Mouse (Mus musculus): Measurements from ENCODE around the gene Cnp. TPM values are rescaled to one million over a fixed set of nuclear protein-coding genes. Genes with fewer than 3 reads are reported as not detected.

Gene Cnp
- polyA plus RNA-seq, 1 experiment from 2014 or later, result 61.3 TPM

GRCm38 (mm10) chr11:100536466-100536865 lies 38.2 kb upstream of the Cnp start:
- H3K4me3 ChIP-seq, result no peak overlapping the region
- H3K36me3 ChIP-seq, result no peaks in the 10 kb centered on the region
- ATAC-seq (ENCODE audit: low FRiP score, low read depth), result no peak
- no peak overlapping the region for H3K27ac ChIP-seq (replicated peaks)
- H3K9ac ChIP-seq, result no peak overlapping the region
- no peaks in the 10 kb centered on the region for H3K27me3 ChIP-seq
- H3K4me1 ChIP-seq (replicated peaks), result no peaks in the 10 kb centered on the region
- no peak overlapping the region for H3K4me2 ChIP-seq
- no peaks in the 10 kb centered on the region for H3K9me3 ChIP-seq

GRCm38 (mm10) chr11:100540966-100541365 lies 33.7 kb upstream of the Cnp start:
- H3K27me3 ChIP-seq, result no peaks in the 10 kb centered on the region
- no peak overlapping the region for H3K27ac ChIP-seq (replicated peaks)
- H3K36me3 ChIP-seq, result no peaks in the 10 kb centered on the region
- no peak overlapping the region for H3K9ac ChIP-seq
- no peak overlapping the region for H3K4me2 ChIP-seq
- no peak overlapping the region for H3K4me3 ChIP-seq
- H3K9me3 ChIP-seq, result no peaks in the 10 kb centered on the region
- peaks cover 10% of the 10 kb centered on the region for H3K4me1 ChIP-seq (replicated peaks)
- WGBS, result 58% methylated on average over 6 of the region's 6 CpGs
- no peak for ATAC-seq (ENCODE audit: low FRiP score, low read depth)

- Histone ChIP-seq H3K9ac (no peak overlapping the region), H3K4me1 (replicated peaks) (peaks cover 11% of the 10 kb centered on the region), H3K4me2 (no peak overlapping the region), H3K27ac (replicated peaks) (no peak overlapping the region), H3K27me3 (no peaks in the 10 kb centered on the region), H3K4me3 (no peak overlapping the region), H3K36me3 (no peaks in the 10 kb centered on the region), H3K9me3 (no peaks in the 10 kb centered on the region)
- 89% methylated on average over 2 of the region's 2 CpGs for WGBS
- ATAC-seq (ENCODE audit: low FRiP score, low read depth), result no peak
These were observed 33.1 kb upstream of the Cnp start for GRCm38 (mm10) chr11:100541577-100541976.

GRCm38 (mm10) chr11:100544832-100545745 lies 29.6 kb upstream of the Cnp start, which contains the start of gene Ttc25:
TSS of gene Ttc25 (plus strand) at chr11:100545607.
- no peaks in the 10 kb centered on the region for H3K9me3 ChIP-seq
- peak within 1 kb of the TSS; percentile 45 for H3K4me3 ChIP-seq
- H3K27me3 ChIP-seq, result no peaks in the 10 kb centered on the region
- peak within 1 kb of the TSS; percentile 43 for H3K9ac ChIP-seq
- peak within 1 kb of the TSS; percentile 71 for H3K27ac ChIP-seq (replicated peaks)
- H3K4me2 ChIP-seq, result peak within 1 kb of the TSS; percentile 72
- peaks cover 11% of the 10 kb centered on the region for H3K4me1 ChIP-seq (replicated peaks)
- H3K36me3 ChIP-seq, result no peaks in the 10 kb centered on the region
- WGBS, result 3% methylated on average over 28 of the region's 28 CpGs
- peak; percentile 94 for ATAC-seq (ENCODE audit: low FRiP score, low read depth)

- peak overlapping the region; percentile 71 for H3K27ac ChIP-seq (replicated peaks)
- WGBS, result 25% methylated on average over 7 of the region's 7 CpGs
- no peaks in the 10 kb centered on the region for H3K9me3 ChIP-seq
- peak overlapping the region; percentile 45 for H3K4me3 ChIP-seq
- ATAC-seq (ENCODE audit: low FRiP score, low read depth), result peak; percentile 63
- H3K9ac ChIP-seq, result peak overlapping the region; percentile 43
- no peaks in the 10 kb centered on the region for H3K36me3 ChIP-seq
- peaks cover 11% of the 10 kb centered on the region for H3K4me1 ChIP-seq (replicated peaks)
- H3K4me2 ChIP-seq, result peak overlapping the region; percentile 72
- no peaks in the 10 kb centered on the region for H3K27me3 ChIP-seq
These were observed 29.0 kb upstream of the Cnp start for GRCm38 (mm10) chr11:100545746-100546085.

GRCm38 (mm10) chr11:100546955-100547354 lies 27.7 kb upstream of the Cnp start:
- Histone ChIP-seq H3K27me3 (no peaks in the 10 kb centered on the region), H3K4me2 (no peak overlapping the region), H3K9ac (no peak overlapping the region), H3K4me1 (replicated peaks) (peaks cover 11% of the 10 kb centered on the region), H3K9me3 (no peaks in the 10 kb centered on the region), H3K36me3 (no peaks in the 10 kb centered on the region), H3K4me3 (no peak overlapping the region), H3K27ac (replicated peaks) (no peak overlapping the region)
- 93% methylated on average over 6 of the region's 6 CpGs for WGBS
- ATAC-seq (ENCODE audit: low FRiP score, low read depth), result no peak

- no peak overlapping the region for H3K4me2 ChIP-seq
- H3K4me3 ChIP-seq, result no peak overlapping the region
- no peaks in the 10 kb centered on the region for H3K9me3 ChIP-seq
- H3K36me3 ChIP-seq, result no peaks in the 10 kb centered on the region
- no peak overlapping the region for H3K27ac ChIP-seq (replicated peaks)
- ATAC-seq (ENCODE audit: low FRiP score, low read depth), result no peak
- no peak overlapping the region for H3K9ac ChIP-seq
- H3K4me1 ChIP-seq (replicated peaks), result peaks cover 11% of the 10 kb centered on the region
- 80% methylated on average over 6 of the region's 6 CpGs for WGBS
- no peaks in the 10 kb centered on the region for H3K27me3 ChIP-seq
These were observed 26.6 kb upstream of the Cnp start for GRCm38 (mm10) chr11:100548141-100548540.

- no peak for ATAC-seq (ENCODE audit: low FRiP score, low read depth)
- no peak overlapping the region for H3K27ac ChIP-seq (replicated peaks)
- H3K36me3 ChIP-seq, result no peaks in the 10 kb centered on the region
- H3K4me3 ChIP-seq, result no peak overlapping the region
- H3K9me3 ChIP-seq, result no peaks in the 10 kb centered on the region
- no peak overlapping the region for H3K4me2 ChIP-seq
- H3K9ac ChIP-seq, result no peak overlapping the region
- no peaks in the 10 kb centered on the region for H3K27me3 ChIP-seq
- WGBS, result 90% methylated on average over 8 of the region's 8 CpGs
- H3K4me1 ChIP-seq (replicated peaks), result peaks cover 11% of the 10 kb centered on the region
These were observed 25.2 kb upstream of the Cnp start for GRCm38 (mm10) chr11:100549466-100549865.

GRCm38 (mm10) chr11:100550101-100550500 lies 24.6 kb upstream of the Cnp start:
- ATAC-seq (ENCODE audit: low FRiP score, low read depth), result no peak
- H3K36me3 ChIP-seq, result no peaks in the 10 kb centered on the region
- no peak overlapping the region for H3K4me2 ChIP-seq
- WGBS, result 80% methylated on average over 6 of the region's 6 CpGs
- no peak overlapping the region for H3K4me3 ChIP-seq
- no peak overlapping the region for H3K27ac ChIP-seq (replicated peaks)
- no peaks in the 10 kb centered on the region for H3K27me3 ChIP-seq
- H3K9me3 ChIP-seq, result no peaks in the 10 kb centered on the region
- H3K4me1 ChIP-seq (replicated peaks), result peaks cover 8% of the 10 kb centered on the region
- H3K9ac ChIP-seq, result no peak overlapping the region

- no peak overlapping the region for H3K4me3 ChIP-seq
- no peak overlapping the region for H3K9ac ChIP-seq
- no peaks in the 10 kb centered on the region for H3K27me3 ChIP-seq
- no peaks in the 10 kb centered on the region for H3K9me3 ChIP-seq
- no peak for ATAC-seq (ENCODE audit: low FRiP score, low read depth)
- no peak overlapping the region for H3K27ac ChIP-seq (replicated peaks)
- no peak overlapping the region for H3K4me2 ChIP-seq
- no peaks in the 10 kb centered on the region for H3K4me1 ChIP-seq (replicated peaks)
- no peaks in the 10 kb centered on the region for H3K36me3 ChIP-seq
- 75% methylated on average over 4 of the region's 4 CpGs for WGBS
These were observed 21.9 kb upstream of the Cnp start for GRCm38 (mm10) chr11:100552842-100553241.

- 23% methylated on average over 11 of the region's 11 CpGs for WGBS
- no peaks in the 10 kb centered on the region for H3K9me3 ChIP-seq
- H3K4me3 ChIP-seq, result no peak overlapping the region
- no peaks in the 10 kb centered on the region for H3K4me1 ChIP-seq (replicated peaks)
- no peaks in the 10 kb centered on the region for H3K27me3 ChIP-seq
- H3K36me3 ChIP-seq, result no peaks in the 10 kb centered on the region
- H3K27ac ChIP-seq (replicated peaks), result no peak overlapping the region
- H3K4me2 ChIP-seq, result peak overlapping the region; percentile 40
- no peak for ATAC-seq (ENCODE audit: low FRiP score, low read depth)
- no peak overlapping the region for H3K9ac ChIP-seq
These were observed 19.1 kb upstream of the Cnp start for GRCm38 (mm10) chr11:100555583-100555982.

GRCm38 (mm10) chr11:100557563-100557962 lies 17.1 kb upstream of the Cnp start:
- no peak overlapping the region for H3K4me2 ChIP-seq
- WGBS, result 80% methylated on average over 3 of the region's 3 CpGs

More at GRCm38 (mm10) chr11:100557563-100557962, 17.1 kb upstream of the Cnp start:
- Histone ChIP-seq H3K27me3 (no peaks in the 10 kb centered on the region), H3K4me3 (no peak overlapping the region), H3K4me1 (replicated peaks) (no peaks in the 10 kb centered on the region), H3K27ac (replicated peaks) (no peak overlapping the region), H3K9ac (no peak overlapping the region), H3K9me3 (no peaks in the 10 kb centered on the region), H3K36me3 (no peaks in the 10 kb centered on the region)
- no peak for ATAC-seq (ENCODE audit: low FRiP score, low read depth)

All from hindbrain, embryonic 15.5 days (tissue).